Mouse (Mus musculus) lung, embryonic 16.5 days (tissue): ENCODE data around the gene Spock2. TPM values are rescaled to one million over a fixed set of nuclear protein-coding genes. Genes with fewer than 3 reads are reported as not detected.

Source experiments
- ATAC-seq: fragments of 200-750 bp; cut with Nextera tagmentation; 2 replicates; pipeline ENCODE4 v1.8.0; 2017; ENCODE audit warnings: low read depth, mild to moderate bottlenecking, moderate library complexity
- H3K27ac ChIP-seq: fragments of 300-500 bp; sonication (generic); 2 replicates; pipeline ENCODE4 v1.5.1; 2014; ENCODE audit warnings: mild to moderate bottlenecking, control low read depth, low read length
- H3K27me3 ChIP-seq: fragments of 300-500 bp; sonication (generic); 2 replicates; pipeline ENCODE4 v1.6.1; 2014; ENCODE audit warnings: low read depth, low read length, mixed read lengths; ENCODE audit not compliant: control insufficient read depth, insufficient read depth
- H3K36me3 ChIP-seq: fragments of 300-500 bp; sonication (generic); 2 replicates; pipeline ENCODE4 v1.6.1; 2014; ENCODE audit warnings: low read length; ENCODE audit not compliant: control insufficient read depth, insufficient read depth
- H3K4me1 ChIP-seq: fragments of 300-500 bp; sonication (generic); replicated peaks from 2 replicates; pipeline ENCODE4 v1.6.1; 2014; ENCODE audit warnings: low read length, mixed read lengths; ENCODE audit not compliant: control insufficient read depth, insufficient read depth
- H3K4me2 ChIP-seq: fragments of 300-500 bp; sonication (generic); 2 replicates; pipeline ENCODE4 v1.6.1; 2014; ENCODE audit warnings: low read depth, low read length, control low read depth
- H3K4me3 ChIP-seq: fragments of 300-500 bp; sonication (generic); 2 replicates; pipeline ENCODE4 v1.5.1; 2014; ENCODE audit warnings: mild to moderate bottlenecking, low read length, control low read depth
- H3K9ac ChIP-seq: fragments of 300-500 bp; sonication (generic); 2 replicates; pipeline ENCODE4 v1.6.1; 2014; ENCODE audit warnings: low read length, control low read depth
- H3K9me3 ChIP-seq: fragments of 300-500 bp; sonication (generic); 2 replicates; pipeline ENCODE4 v1.6.1; 2016; ENCODE audit warnings: low read length; ENCODE audit not compliant: control insufficient read depth
- WGBS: fragments of 180-500 bp; shearing (Covaris S2); extraction: QIAGEN DNeasy Blood & Tissue Kit; methylation state at CpG from one replicate; pipeline ENCODE4 v1.1.7; 2014; 5-methylcytosine and 5-hydroxymethylcytosine counted together
- polyA plus RNA-seq: library from polyadenylated mRNA; unstranded; fragments of >200 nt; fragmentation: Nextera tagmentation; extraction: Ambion mirVana; gene quantifications from 2 replicates; pipeline ENCODE4 v1.2.1, GENCODE M21; 2015

Spock2 gene
- polyA plus RNA-seq, 1 experiment from 2014 or later: 4.4 TPM

DNA sequence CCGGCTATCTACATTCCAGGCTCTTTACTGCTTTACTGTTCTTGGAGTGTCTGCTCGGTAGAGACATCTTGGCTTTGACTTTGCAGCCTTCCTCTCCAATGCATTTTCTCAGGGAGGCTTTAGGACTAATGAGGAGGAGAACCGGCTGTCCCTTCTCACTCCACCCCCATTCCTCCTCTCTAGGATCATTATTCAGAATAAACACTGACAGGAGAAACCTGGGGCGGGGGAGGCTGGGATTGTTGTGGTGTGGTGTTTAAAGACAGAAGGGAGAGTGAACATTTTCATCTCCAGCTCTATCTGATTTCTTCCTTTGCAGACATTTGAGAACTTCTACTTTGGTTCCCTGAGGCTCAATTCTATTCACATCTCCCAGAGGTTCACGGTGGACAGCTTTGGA is 8.2 kb upstream of the Spock2 start:
- Histone ChIP-seq H3K9me3 (no peaks in the 10 kb centered on the region), H3K9ac (no peak overlapping the region), H3K36me3 (no peaks in the 10 kb centered on the region), H3K4me2 (no peak overlapping the region), H3K27me3 (no peaks in the 10 kb centered on the region), H3K4me1 (no peaks in the 10 kb centered on the region), H3K4me3 (no peak overlapping the region), H3K27ac (no peak overlapping the region)
- no peak for ATAC-seq
- WGBS: 55% methylated on average over 5 of the region's 5 CpGs

DNA sequence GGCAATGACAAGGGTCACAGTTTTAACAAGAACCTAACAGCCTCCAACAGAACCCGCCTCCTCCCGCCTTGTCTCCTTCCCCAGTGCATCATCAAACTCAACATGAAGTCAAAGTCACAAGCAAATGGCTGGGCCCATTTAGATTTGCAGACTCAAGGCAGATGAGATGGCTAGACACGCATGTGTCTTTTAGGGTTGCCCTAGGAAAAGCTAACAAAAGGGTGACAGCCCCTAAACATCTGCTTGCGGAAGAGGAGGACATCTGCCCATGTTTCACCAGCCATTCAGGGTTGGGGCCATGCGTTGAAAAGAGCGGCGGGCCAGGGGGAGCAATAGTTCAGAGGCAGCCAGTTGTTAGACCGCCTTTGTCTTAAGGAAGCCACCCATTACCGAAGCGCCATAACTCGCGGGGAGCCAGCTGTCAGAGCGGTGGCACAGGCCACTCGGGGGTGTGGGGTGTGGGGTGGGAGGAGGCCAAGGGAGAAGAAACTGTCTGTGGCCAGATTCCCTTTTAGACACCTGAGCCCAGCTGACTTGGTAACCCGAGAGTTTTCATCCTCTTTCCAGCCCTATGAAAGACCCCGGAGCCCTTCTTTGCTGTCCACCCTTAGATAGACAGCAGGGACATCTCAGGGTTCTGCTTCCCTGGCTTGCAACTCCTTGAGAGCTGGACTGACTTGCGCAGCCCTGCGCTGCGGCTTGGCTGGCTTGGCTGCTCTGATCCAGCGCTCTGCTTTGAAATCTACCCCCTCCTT is 451 bp upstream of the Spock2 start:
- Histone ChIP-seq H3K36me3 (no peaks in the 10 kb centered on the region), H3K27me3 (peaks cover 48% of the 10 kb centered on the region), H3K27ac (no peak overlapping the region), H3K4me2 (peak overlapping the region; percentile 99), H3K4me3 (peak overlapping the region; percentile 56), H3K9me3 (no peaks in the 10 kb centered on the region), H3K4me1 (peaks cover 12% of the 10 kb centered on the region), H3K9ac (no peak overlapping the region)
- WGBS: 23% methylated on average over 20 of the region's 20 CpGs
- no peak for ATAC-seq

DNA sequence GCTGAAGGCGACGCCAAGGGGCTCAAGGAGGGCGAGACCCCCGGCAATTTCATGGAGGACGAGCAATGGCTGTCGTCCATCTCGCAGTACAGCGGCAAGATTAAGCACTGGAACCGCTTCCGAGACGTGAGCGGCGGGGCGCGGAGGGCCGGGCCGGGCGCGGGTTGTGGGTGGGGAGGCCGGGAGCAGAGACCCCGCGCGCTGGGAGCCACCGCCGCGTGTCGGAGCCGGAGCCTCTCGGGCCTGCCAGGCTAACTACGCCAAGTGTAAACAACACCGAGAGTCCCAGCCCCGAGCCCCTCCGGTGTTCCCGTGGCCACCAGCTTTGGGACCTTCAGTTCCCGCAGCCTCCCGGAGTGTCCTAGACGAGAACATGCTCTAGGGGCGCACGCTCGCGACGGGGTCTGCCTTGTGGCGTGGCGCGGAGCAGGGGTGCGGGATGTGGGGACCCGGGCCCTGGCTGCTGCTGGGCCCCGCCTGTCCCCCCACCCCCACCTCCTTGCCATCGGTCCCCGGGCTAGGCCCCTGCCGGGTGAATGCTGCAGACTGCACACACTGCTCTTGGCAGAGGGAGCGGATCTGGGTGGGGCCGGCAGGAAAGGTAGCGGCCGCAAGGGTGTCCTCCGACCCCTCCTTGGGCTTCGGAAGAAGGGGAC is 640 bp downstream of the Spock2 start:
- WGBS: under 1% methylated on average over 47 of the region's 57 CpGs
- H3K27me3 ChIP-seq: peaks cover 50% of the 10 kb centered on the region
- H3K4me1 ChIP-seq: peaks cover 12% of the 10 kb centered on the region
- peak; percentile 73 for ATAC-seq
- H3K9ac ChIP-seq: peak overlapping the region; percentile 68
- peak overlapping the region; percentile 56 for H3K4me3 ChIP-seq
- H3K27ac ChIP-seq: no peak overlapping the region
- peak overlapping the region; percentile 99 for H3K4me2 ChIP-seq
- no peaks in the 10 kb centered on the region for H3K36me3 ChIP-seq
- no peaks in the 10 kb centered on the region for H3K9me3 ChIP-seq

GRCm38 (mm10) chr10:60107448-60107847 is 1.4 kb downstream of the Spock2 start:
- Histone ChIP-seq H3K4me1 (peaks cover 12% of the 10 kb centered on the region), H3K27me3 (peaks cover 50% of the 10 kb centered on the region), H3K27ac (no peak overlapping the region), H3K9ac (peak overlapping the region; percentile 68), H3K36me3 (no peaks in the 10 kb centered on the region), H3K9me3 (no peaks in the 10 kb centered on the region), H3K4me3 (peak overlapping the region; percentile 56), H3K4me2 (peak overlapping the region; percentile 99)
- WGBS: under 1% methylated on average over 28 of the region's 28 CpGs
- ATAC-seq: no peak

- Histone ChIP-seq H3K4me1 (peaks cover 12% of the 10 kb centered on the region), H3K27ac (no peak overlapping the region), H3K4me3 (no peak overlapping the region), H3K4me2 (no peak overlapping the region), H3K36me3 (no peaks in the 10 kb centered on the region), H3K27me3 (peaks cover 50% of the 10 kb centered on the region), H3K9ac (no peak overlapping the region), H3K9me3 (no peaks in the 10 kb centered on the region)
- ATAC-seq: no peak; the same call in 1 of the 2 replicates
- WGBS: 60% methylated on average over 15 of the region's 17 CpGs
These were observed 2.5 kb downstream of the Spock2 start for GRCm38 (mm10) chr10:60108321-60109111.

- no peak for ATAC-seq
- no peak overlapping the region for H3K4me3 ChIP-seq
- no peak overlapping the region for H3K4me2 ChIP-seq
- H3K27me3 ChIP-seq: peaks cover 50% of the 10 kb centered on the region
- no peak overlapping the region for H3K27ac ChIP-seq
- peaks cover 12% of the 10 kb centered on the region for H3K4me1 ChIP-seq
- no peaks in the 10 kb centered on the region for H3K36me3 ChIP-seq
- 83% methylated on average over 8 of the region's 8 CpGs for WGBS
- no peak overlapping the region for H3K9ac ChIP-seq
- H3K9me3 ChIP-seq: no peaks in the 10 kb centered on the region
These were observed 3.3 kb downstream of the Spock2 start for GRCm38 (mm10) chr10:60109336-60109735.

- Histone ChIP-seq H3K27me3 (peaks cover 50% of the 10 kb centered on the region), H3K4me1 (peaks cover 12% of the 10 kb centered on the region), H3K4me3 (no peak overlapping the region), H3K9ac (no peak overlapping the region), H3K36me3 (no peaks in the 10 kb centered on the region), H3K27ac (no peak overlapping the region), H3K9me3 (no peaks in the 10 kb centered on the region), H3K4me2 (no peak overlapping the region)
- WGBS: 85% methylated on average over 8 of the region's 8 CpGs
- ATAC-seq: no peak
These were observed 4.0 kb downstream of the Spock2 start for GRCm38 (mm10) chr10:60109989-60110388.

DNA sequence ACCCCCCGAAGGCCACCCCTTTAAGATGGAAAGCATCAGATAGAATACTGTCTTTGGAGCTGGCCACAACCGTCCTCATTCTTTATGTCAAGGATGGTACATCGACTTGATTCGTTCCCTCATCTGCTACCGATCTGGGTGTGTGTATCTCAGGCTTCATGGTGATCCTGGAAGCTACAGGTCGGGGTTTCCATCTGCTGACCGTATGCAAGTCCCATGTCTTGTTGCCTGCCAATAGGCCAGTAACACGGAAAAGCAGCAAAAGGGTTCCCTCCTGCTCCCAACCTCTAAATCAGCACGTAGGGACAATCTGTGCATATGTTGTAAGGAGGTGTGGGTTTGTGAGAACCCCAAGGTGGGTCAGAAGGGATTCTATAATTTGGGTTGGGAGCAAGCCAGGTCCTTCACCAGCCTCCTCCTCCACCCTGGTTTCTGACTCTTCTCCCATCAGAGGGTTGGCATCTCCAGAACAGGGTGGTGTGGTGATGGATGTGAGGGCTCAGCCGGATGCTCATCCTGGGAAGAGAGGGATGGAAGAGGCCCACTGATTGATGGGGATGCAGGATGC is 5.0 kb downstream of the Spock2 start:
- Histone ChIP-seq H3K27me3 (peaks cover 41% of the 10 kb centered on the region), H3K9ac (no peak overlapping the region), H3K4me1 (peaks cover 19% of the 10 kb centered on the region), H3K4me3 (no peak overlapping the region), H3K36me3 (no peaks in the 10 kb centered on the region), H3K4me2 (no peak overlapping the region), H3K27ac (no peak overlapping the region), H3K9me3 (no peaks in the 10 kb centered on the region)
- ATAC-seq: no peak
- WGBS: 81% methylated on average over 10 of the region's 10 CpGs
